Mouse (Mus musculus): ENCODE measurements around the gene Csnk1g2.
"Not testable (repeated sequence)": the region's sequence is repeated elsewhere in the genome, so short reads cannot be mapped to it uniquely, and the experiment has no call there.

The Csnk1g2 gene

DNA sequence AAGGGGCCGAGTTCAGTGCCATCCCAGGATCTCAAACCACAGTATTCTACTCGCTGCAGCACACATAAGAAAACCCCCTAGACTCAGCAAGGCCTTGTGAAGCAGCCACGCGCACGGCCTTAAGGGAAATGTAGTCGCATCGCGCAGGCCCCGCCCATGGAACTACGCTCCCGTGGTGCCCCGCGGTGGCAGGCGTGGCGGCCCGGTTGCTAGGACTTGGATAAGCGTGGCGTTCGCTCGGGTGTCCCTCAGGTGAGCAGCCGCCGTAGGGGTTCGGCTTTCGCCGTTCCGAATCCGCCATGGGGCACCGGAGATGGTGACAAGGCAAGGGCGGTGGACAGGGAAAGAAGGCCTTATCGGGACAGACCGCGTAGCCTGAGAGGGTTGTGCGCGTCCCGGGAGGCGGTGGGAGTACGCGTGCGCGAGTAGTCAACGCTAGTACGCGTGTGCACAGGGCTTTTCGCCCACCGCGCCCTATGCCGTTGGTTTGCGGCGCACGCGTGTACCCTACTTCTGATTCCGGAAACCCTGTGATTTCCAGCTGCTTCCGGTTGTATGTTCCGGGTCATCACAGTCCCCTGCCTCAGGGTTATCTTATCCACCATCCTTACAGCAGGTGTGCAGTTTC is 19.8 kb upstream of the Csnk1g2 start, which contains the start of the genes Scamp4 and Adat3:
TSS of gene Scamp4 (plus strand) at position 175 of the 628 bp plus-strand sequence.
TSS of gene Adat3 (plus strand) at position 183 of the 628 bp plus-strand sequence.
- peak; percentile 93 for DNase-seq (ENCODE audit: low spot score)

DNA sequence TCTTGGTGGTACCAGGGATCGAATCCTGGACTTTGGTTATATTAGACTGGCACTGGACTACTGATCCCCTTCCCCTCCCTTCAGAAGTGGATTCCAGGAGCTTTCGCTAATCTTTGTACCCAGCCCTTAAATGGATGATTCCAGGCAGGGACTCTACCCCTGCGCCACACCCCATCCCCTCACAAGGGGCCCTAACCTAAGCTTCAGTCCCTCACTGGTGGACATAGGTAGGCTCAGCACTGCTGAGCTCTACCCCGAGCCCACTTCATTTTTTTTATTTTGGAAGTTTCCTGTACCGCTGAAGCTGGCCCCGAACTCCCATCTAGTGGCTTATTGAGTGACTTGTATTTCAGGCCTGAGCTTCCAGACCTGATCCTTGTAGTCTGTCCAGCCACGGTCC is 19.3 kb upstream of the Csnk1g2 start:
- no peak for DNase-seq (ENCODE audit: low spot score)

DNA sequence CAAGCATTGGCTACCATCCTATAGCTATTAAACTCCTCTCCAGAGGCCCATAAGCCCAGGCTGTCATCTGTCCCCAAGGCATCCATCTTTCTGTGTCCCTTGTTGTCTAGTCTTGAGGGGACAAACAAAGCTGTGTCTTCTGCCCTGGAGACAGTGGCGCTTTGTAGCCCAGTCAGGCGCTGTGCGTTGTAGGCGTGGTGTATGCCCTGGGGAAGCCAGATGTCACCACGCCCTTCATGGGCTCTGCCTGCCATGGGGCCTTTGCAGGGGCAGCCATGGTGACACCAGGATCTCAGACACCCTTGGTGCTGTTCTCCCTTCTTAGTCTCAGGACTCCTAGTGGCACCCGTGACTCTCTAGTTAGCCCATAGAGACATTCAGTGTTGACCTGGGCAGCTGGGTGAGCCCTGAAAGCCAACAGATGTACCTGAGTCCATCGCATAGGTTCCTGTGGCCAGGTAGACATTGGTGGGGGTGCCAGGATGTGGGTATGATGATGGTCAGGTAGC is 18.6 kb upstream of the Csnk1g2 start:
- DNase-seq (ENCODE audit: low spot score) = no peak

DNA sequence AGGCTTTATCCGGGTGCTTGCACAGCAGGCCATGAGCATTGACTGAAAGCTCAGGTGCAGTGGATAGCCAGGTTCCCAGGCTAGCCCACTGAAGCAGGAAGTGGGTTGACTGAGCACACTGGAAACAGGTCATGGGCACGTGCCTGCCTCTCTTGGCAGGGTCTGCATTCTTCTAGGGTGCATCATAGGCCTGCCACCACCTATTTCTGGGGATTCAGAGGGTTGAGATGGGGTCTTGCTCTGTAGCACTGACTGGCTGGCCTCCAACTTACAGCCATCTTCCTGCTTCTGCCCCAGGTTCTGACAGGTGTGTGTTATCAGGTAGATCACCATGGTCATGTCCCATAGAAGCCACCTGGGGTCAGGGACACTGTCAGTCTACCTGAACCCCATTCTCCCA is 17.6 kb upstream of the Csnk1g2 start:
- DNase-seq (ENCODE audit: low spot score) = no peak

DNA sequence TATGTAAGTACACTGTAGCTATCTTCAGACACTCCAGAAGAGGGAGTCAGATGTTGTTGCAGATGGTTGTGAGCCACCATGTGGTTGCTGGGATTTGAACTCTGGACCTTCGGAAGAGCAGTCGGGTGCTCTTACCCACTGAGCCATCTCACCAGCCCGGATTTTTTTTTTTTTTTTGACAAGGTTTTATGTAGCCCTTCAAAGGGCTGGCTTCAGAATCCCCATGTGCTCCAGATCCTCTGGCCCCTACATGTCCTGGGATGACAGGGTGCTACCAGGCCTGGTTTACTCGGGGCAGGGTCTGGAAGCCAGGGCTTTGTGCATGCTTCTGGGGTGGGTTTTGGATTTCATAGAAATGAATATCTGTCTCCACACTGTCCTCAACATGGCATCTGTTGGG is 16.9 kb upstream of the Csnk1g2 start, which contains the start of gene Gm49322:
TSS of gene Gm49322 (plus strand) at position 301 of the 400 bp plus-strand sequence.
- DNase-seq (ENCODE audit: low spot score) = not testable (repeated sequence)

DNA sequence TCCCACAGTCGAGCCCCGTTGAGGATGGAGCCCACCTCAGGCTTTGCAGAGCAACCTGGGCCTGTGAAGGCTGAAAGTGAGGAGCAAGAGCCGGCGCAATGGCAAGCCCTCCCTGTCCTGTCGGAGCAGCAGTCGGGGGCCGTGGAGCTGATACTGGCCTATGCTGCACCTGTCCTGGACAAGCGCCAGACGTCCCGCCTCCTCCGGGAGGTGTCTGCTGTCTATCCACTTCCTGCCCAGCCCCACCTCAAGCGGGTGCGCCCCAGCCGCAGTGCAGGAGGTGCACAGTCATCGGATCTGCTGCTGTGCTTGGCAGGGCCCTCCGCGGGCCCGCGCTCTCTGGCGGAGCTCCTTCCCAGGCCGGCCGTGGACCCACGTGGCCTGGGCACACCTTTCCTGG is 16.3 kb upstream of the Csnk1g2 start:
- no peak for DNase-seq (ENCODE audit: low spot score)

DNA sequence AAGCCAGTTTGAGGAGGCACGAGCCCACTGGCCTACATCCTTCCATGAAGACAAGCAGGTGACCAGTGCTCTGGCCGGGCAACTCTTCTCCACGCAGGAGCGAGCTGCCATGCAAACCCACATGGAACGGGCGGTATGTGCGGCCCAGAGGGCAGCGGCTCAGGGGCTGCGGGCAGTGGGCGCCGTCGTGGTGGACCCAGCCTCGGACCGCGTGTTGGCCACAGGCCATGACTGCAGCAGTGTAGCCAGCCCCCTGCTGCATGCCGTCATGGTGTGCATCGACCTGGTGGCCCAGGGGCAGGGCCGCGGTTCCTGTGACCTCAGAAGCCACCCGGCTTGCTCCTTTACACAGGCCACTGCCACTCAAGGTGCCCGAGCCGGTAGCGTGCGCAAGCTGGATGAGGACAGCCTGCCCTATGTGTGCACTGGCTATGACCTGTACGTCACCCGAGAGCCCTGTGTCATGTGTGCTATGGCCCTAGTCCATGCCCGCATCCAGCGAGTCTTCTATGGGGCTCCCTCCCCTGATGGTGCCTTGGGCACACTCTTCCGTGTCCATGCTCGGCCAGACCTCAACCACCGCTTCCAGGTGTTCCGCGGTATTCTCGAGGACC is 15.8 kb upstream of the Csnk1g2 start:
- DNase-seq (ENCODE audit: low spot score) = no peak

DNA sequence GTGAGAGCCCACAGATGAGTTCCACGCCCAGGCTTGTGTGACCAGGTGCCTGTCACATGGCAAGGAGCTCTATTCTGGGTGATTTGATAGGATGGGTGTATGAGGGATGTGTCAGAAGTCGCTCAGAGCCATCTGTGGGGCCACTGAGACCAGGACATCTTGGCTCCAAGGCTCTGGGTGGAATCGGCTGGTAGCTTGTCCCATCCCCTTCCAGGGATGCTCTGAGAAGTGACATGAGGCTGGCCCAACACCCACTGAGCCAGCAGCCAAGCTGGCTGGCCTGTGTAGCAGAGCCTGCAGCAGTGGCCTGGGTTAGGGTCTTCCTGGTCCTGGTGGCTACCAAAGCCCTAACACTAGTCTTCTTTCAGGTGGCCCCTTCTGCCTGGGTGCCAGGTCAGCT is 14.2 kb upstream of the Csnk1g2 start:
- no peak for DNase-seq (ENCODE audit: low spot score)

DNA sequence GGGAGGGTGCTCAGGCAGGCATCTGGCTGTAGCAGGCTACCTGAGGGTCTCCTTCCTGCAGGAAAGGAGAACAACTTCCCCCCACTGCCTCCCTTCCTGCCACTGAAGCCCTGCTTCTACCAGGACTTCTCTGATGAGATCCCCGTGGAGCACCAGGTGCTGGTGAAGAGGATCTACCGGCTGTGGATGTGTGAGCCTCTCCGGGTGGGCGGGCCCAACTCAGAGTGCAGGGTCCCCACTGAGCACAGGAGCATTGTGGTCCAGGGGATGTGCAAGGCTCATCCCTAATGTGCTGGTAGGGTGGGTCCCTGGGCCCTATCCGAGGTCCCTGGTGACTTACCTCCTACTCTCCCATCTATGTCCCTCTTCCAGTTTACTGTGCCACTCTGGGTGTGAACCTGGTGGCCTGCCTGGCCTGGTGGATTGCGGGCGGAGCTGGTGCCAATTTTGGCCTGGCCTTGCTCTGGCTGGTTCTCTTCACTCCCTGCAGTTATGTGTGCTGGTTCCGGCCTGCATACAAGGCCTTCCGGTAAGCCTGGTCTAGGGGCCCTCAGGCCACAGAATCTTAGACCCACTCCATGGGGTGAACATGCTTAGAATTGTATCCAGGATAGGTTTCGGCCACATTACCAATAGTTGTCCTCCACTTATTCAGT is 13.2 kb upstream of the Csnk1g2 start:
- DNase-seq (ENCODE audit: low spot score) = no peak

DNA sequence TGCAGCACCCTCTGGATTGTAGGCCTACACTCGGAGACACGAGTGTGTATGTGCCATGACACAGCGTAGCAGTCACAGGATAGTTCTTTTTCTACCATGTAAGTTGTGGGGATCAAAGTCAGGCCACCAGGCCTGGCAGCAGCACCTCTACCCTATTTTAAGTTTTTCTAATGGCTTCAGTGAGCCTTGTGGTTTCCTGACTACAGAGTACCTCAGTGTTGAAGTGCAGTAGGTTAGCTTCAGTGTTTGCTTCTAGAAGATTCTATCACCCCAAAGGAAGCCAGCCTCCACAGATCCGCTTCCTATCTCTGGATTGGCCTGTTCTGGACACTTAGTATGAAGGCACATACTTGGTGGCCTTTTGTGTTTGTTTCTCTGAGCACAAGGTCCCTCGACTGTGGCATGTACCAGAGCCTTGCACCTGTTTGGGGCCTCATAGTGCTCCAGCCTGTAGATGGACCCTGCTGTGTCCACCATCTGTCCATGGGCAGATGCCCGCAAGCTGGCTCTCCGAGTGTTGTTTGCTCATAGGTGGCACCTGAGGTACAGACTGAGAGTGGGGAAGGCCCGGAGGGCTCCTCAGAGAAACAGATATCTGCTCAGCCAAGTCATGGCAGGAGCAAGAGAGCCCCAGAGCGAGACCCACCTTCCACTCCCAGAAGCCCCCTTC is 12.4 kb upstream of the Csnk1g2 start:
- DNase-seq (ENCODE audit: low spot score) = no peak

DNA sequence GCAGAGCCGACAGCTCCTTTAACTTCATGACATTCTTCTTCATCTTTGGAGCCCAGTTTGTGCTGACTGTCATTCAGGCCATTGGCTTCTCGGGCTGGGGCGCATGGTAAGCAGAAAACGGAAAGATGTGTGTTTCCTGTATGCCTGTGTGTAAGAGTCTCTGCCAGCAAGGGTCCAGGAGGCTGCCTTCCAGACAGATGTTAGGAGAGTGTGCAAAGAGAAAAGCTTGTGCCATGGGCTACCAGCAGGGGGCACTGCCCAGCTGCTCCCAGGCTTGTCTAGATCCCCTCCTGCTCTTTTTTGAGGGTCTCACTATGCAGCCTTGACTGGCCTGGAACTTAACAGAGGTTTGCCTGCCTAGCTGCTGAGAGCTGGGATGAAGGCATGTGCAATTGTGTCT is 11.6 kb upstream of the Csnk1g2 start:
- no peak for DNase-seq (ENCODE audit: low spot score)

DNA sequence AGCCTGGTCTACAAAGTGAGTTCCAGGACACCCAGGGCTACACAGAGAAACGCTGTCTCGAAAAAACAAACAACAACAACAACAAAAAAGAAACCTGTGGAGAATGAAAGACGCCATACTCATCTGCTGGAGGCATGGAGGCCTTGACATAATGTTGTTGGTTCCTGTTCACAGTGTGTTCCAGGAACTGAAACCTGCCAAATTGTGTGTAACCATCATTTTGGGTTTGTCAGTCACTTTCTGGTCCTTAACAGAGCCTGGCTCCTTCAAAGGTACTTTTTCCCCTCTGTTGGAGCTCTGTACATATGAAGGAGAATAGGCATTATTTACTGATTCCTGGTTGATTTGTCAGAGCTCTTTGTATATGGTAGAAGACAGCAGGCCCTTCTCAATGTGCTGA is 10.7 kb upstream of the Csnk1g2 start:
- no peak for DNase-seq (ENCODE audit: low spot score)

DNA sequence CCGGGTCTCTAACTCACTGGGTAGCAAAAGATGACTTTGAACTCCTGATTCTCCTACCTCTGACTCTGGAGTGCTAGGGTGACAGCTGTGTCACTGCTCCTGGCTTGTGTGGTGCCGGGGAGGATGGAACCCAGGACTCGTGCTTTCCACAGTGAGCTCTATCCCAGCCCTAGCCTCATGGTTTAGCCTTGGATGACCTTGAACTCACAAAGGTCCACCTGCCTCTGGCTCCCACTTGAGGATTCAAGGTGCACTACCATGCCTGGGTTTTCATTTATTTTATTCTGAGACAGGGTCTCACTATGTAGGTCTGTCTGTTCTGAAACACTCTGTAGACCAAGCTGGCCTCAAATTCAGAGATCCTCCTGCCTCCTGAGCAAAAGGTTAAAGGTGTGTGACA is 8.8 kb upstream of the Csnk1g2 start:
- DNase-seq (ENCODE audit: low spot score) = no peak

DNA sequence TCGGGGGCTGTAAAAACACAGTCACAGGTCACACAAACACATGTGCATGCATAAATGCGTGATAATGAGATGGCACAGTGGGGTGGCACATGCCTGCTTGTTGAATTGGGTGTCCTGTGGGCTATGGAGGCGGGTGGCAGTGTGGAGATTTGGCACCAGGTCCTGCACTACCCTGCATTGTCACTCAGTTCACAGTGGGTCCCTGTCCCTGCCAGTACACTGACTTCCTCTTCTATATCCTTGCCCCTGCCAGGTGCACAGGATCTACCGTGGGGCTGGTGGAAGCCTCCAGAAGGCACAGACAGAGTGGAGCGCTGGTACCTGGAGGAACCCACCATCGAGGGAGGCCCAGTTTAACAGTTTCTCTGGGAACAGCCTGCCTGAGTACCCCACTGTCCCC is 8.3 kb upstream of the Csnk1g2 start:
- no peak for DNase-seq (ENCODE audit: low spot score)

DNA sequence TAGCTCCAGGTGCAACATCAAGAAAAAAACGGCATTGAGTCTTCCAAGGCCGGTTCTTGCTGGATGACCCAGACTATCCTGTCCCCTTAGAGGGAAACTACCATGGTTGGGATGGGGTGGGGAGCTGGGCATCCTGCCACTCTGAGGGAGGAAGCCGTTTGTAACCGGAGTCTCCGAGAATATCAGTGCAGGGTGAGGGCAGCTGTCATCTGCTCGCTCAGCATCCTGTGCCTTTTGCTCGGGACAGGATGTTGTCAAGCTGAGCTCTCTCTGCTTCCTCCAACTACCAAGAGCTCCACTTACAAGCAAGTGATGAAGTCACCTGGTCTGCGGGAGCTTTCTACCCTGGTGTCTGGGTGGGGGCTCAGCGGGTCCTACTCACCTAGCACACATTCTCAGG is 4.5 kb upstream of the Csnk1g2 start:
- no peak for DNase-seq (ENCODE audit: low spot score)

DNA sequence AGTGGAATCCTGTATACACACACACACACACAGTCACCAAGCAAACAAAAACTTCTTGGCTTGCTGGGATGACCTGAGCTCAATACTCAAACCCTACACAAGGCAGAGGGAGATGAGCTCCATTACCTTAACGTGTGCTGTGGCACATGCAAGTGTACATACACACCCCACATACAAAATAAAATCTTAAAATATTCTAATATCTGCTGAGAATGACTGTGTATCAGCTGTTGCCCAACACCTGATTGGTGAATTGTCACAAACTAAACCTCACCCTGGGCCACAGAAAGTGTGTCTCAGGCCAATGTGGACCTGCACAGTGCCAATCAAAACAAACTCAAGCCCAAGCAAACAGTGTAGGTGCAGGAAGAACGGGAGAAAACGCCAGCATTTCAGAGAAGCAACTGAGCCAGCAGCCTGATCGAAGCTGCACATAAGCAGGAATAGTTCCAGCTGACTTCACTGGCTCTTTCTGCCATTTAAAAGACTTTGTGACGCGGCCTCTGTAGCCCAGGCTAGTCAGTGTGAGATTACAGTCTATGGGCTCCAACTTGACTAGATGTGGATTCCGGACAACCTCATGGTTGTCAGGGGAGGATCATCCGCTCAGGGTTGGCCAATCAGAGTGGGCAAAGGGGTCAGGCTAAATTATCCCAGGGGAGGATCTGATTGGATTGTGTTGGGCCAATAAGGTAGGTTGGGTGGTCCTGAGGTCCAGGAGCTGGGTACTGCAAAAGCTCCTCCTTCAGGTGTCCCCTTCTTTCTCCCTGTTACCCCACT is 3.0 kb upstream of the Csnk1g2 start:
- DNase-seq (ENCODE audit: low spot score) = no peak

DNA sequence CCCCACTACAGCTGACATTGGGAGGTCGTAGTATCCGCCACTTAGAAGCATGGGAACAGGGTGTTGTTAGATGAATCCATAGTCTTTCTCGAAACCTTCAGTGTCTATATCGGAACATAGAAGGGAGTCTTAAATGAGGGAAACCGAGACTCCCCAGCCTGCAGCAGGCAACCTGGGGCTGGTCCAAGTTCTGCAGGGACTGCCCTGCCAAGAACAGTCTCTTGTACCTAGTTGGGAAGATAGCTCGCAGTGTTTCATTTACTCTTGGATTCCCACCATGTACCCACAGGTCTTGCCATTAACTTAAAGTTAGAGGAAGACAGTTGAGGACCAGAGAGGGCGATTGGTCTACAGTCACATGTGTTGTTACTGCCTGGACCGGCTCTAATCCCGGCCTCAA is 2.3 kb upstream of the Csnk1g2 start:
- no peak for DNase-seq (ENCODE audit: low spot score)

DNA sequence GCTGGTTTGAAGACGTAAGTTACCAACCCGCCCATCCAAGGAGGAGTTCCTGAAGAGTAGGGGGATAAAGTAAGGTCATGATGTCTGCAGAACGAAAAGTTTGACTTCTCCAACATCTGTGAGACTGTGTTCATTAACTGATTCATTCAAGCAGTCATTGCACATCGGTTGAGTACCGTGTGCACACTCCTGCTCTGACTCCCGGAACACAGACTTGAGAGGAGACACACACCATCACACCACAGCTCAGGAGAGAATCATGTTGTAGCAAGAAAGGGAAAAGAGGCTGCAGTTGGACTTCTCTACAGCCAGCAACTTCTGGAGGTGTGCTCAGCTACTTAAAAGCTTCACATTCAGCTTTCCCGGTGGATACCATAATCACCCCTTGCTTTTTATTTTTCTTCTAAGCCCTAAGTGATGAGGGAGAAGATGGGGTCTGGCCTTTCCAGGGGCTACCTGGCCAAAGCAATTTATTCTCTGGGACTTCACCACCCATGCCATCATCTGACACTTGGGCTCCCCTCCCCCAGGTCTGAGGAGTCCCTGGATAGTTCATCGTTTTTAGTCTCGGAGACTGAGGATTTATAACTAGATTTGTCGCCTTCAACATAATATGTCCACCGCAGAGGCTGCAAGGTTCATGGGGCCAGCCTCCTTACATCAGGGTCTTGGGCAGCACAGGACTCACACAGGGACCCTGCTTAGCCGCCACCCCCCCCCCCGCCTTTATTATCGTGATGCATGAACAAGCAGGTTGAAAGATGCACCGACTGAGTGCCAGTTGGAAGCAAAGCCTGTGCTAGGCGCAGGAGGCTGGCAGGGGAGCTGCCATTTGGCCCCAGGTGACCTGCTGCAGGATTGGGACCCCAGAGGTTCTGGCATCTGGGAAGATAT is 1.6 kb upstream of the Csnk1g2 start:
- no peak for DNase-seq (ENCODE audit: low spot score)

DNA sequence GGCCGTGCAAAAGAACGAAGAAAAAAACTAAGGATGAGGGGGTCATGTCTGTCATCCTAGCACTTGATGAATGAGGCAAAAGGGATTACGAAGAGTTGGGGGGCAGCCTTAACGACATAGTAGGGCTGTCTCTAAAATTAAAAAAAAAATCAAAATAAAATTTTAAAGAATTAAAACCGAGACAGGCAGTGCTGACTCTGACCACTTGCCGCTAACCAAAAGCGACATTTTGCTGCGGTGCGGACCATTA is 1.0 kb upstream of the Csnk1g2 start:
- DNase-seq (ENCODE audit: low spot score) = no peak

DNA sequence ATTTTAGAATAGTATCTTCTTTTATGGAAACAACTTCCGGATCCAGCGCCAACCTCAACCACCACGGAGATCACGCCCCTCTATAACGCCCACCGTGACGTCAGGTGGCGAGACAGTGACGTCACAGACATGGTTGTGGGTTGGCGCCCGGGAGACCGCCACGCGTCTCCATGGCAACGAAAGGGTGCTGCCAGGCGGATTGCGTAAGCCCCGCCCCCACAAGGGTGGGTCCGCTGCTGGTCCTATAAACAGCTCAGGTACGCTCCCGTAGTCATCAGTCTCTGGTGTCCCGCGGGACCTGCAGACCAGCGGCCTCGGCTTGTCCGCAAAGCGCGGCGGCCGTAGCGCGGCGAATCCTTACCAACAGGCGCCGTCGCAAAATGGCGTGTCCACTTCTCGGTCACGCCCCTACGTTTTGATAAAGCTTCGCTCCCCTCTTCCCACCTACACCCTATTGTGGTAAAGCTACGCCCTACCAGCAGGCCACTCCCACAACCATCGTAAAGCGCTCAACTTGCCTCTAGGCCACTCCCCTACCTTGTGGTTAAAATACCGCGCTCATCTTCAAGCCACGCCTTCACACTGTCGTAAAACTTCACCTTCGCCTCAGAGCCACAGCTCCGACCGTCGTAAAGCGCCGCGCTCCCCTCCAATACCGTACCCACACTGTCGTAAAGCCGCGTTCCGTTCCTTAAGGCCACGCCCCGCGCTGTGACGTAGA is 538 bp upstream of the Csnk1g2 start:
- DNase-seq (ENCODE audit: low spot score) = peak; percentile 100

Measured in testis, postnatal 14 days (tissue).